Mouse (Mus musculus): Measurements from ENCODE around the gene Tsku. TPM values are rescaled to one million over a fixed set of nuclear protein-coding genes. Genes with fewer than 3 reads are reported as not detected.

Gene Tsku
- polyA plus RNA-seq, 1 experiment from 2014 or later: 1.3 TPM

- ATAC-seq (ENCODE audit: insufficient read depth): peak; percentile 41
- peak overlapping the region; percentile 8; the same call in 1 of the 2 replicates for H3K4me2 ChIP-seq
- H3K4me1 ChIP-seq (replicated peaks): peaks cover 39% of the 10 kb centered on the region
- H3K27ac ChIP-seq (replicated peaks): no peak overlapping the region
- no peaks in the 10 kb centered on the region for H3K9me3 ChIP-seq (replicated peaks)
- WGBS (ENCODE audit: insufficient replicate concordance): 28% methylated on average over 3 of the region's 3 CpGs
- no peaks in the 10 kb centered on the region for H3K36me3 ChIP-seq (replicated peaks)
- no peak overlapping the region for H3K9ac ChIP-seq
- H3K27me3 ChIP-seq: peaks cover 39% of the 10 kb centered on the region
- H3K4me3 ChIP-seq (replicated peaks): no peak overlapping the region
Observed at GRCm38 (mm10) chr7:98342249-98342648, 18.9 kb downstream of the Tsku start.

- Histone ChIP-seq H3K4me3 (replicated peaks) (peak overlapping the region; percentile 50), H3K27me3 (peaks cover 36% of the 10 kb centered on the region), H3K36me3 (replicated peaks) (no peaks in the 10 kb centered on the region), H3K9ac (peak overlapping the region; percentile 52), H3K4me1 (replicated peaks) (peaks cover 39% of the 10 kb centered on the region), H3K9me3 (replicated peaks) (no peaks in the 10 kb centered on the region), H3K4me2 (peak overlapping the region; percentile 75), H3K27ac (replicated peaks) (peak overlapping the region; percentile 1; the same call in 1 of the 2 replicates)
- WGBS (ENCODE audit: insufficient replicate concordance): 7% methylated on average over 13 of the region's 13 CpGs
- peak; percentile 62 for ATAC-seq (ENCODE audit: insufficient read depth)
Observed at GRCm38 (mm10) chr7:98341475-98341874, 19.7 kb downstream of the Tsku start.

- Histone ChIP-seq H3K4me3 (replicated peaks) (no peak overlapping the region), H3K4me1 (replicated peaks) (peaks cover 39% of the 10 kb centered on the region), H3K36me3 (replicated peaks) (no peaks in the 10 kb centered on the region), H3K9me3 (replicated peaks) (no peaks in the 10 kb centered on the region), H3K9ac (no peak overlapping the region), H3K27me3 (peaks cover 28% of the 10 kb centered on the region; the same call in 1 of the 2 replicates), H3K4me2 (no peak overlapping the region), H3K27ac (replicated peaks) (no peak overlapping the region)
- no peak for ATAC-seq (ENCODE audit: insufficient read depth)
- 35% methylated on average over 5 of the region's 5 CpGs for WGBS (ENCODE audit: insufficient replicate concordance)
Observed at GRCm38 (mm10) chr7:98340343-98340742, 20.8 kb downstream of the Tsku start.

- H3K36me3 ChIP-seq (replicated peaks): no peaks in the 10 kb centered on the region
- no peak overlapping the region for H3K4me2 ChIP-seq
- no peak for ATAC-seq (ENCODE audit: insufficient read depth)
- H3K4me3 ChIP-seq (replicated peaks): no peak overlapping the region
- peaks cover 51% of the 10 kb centered on the region for H3K4me1 ChIP-seq (replicated peaks)
- H3K27me3 ChIP-seq: no peaks in the 10 kb centered on the region
- H3K9me3 ChIP-seq (replicated peaks): no peaks in the 10 kb centered on the region
- WGBS (ENCODE audit: insufficient replicate concordance): 32% methylated on average over 3 of the region's 3 CpGs
- H3K27ac ChIP-seq (replicated peaks): no peak overlapping the region
- H3K9ac ChIP-seq: no peak overlapping the region
Observed at GRCm38 (mm10) chr7:98333987-98334386, 27.1 kb downstream of the Tsku start.

GRCm38 (mm10) chr7:98333507-98333906, 27.6 kb downstream of the Tsku start:
- Histone ChIP-seq H3K27ac (replicated peaks) (no peak overlapping the region), H3K9me3 (replicated peaks) (no peaks in the 10 kb centered on the region), H3K9ac (no peak overlapping the region), H3K4me3 (replicated peaks) (no peak overlapping the region), H3K36me3 (replicated peaks) (no peaks in the 10 kb centered on the region), H3K4me1 (replicated peaks) (peaks cover 56% of the 10 kb centered on the region), H3K4me2 (no peak overlapping the region), H3K27me3 (no peaks in the 10 kb centered on the region)
- 74% methylated on average over 5 of the region's 5 CpGs for WGBS (ENCODE audit: insufficient replicate concordance)
- ATAC-seq (ENCODE audit: insufficient read depth): no peak

- H3K9me3 ChIP-seq (replicated peaks): no peaks in the 10 kb centered on the region
- H3K36me3 ChIP-seq (replicated peaks): no peaks in the 10 kb centered on the region
- WGBS (ENCODE audit: insufficient replicate concordance): 72% methylated on average over 5 of the region's 5 CpGs
- ATAC-seq (ENCODE audit: insufficient read depth): no peak
- no peaks in the 10 kb centered on the region for H3K27me3 ChIP-seq
- 0 out of 2 replicates have a peak overlapping the region, but pooled peaks have one; percentile 4 for H3K27ac ChIP-seq (replicated peaks)
- no peak overlapping the region for H3K4me2 ChIP-seq
- no peak overlapping the region for H3K4me3 ChIP-seq (replicated peaks)
- peaks cover 62% of the 10 kb centered on the region for H3K4me1 ChIP-seq (replicated peaks)
- no peak overlapping the region for H3K9ac ChIP-seq
Observed at GRCm38 (mm10) chr7:98332678-98333397, 28.3 kb downstream of the Tsku start.

GRCm38 (mm10) chr7:98331932-98332331, 29.2 kb downstream of the Tsku start:
- no peak for ATAC-seq (ENCODE audit: insufficient read depth)
- H3K4me3 ChIP-seq (replicated peaks): no peak overlapping the region
- peaks cover 62% of the 10 kb centered on the region for H3K4me1 ChIP-seq (replicated peaks)
- no peaks in the 10 kb centered on the region for H3K9me3 ChIP-seq (replicated peaks)
- no peaks in the 10 kb centered on the region for H3K36me3 ChIP-seq (replicated peaks)
- 8% methylated on average over 3 of the region's 3 CpGs for WGBS (ENCODE audit: insufficient replicate concordance)
- peak overlapping the region; percentile 53; the same call in 1 of the 2 replicates for H3K27ac ChIP-seq (replicated peaks)
- no peak overlapping the region for H3K9ac ChIP-seq
- no peaks in the 10 kb centered on the region for H3K27me3 ChIP-seq
- no peak overlapping the region for H3K4me2 ChIP-seq

GRCm38 (mm10) chr7:98330375-98331002, 30.6 kb downstream of the Tsku start:
- 72% methylated on average over 2 of the region's 2 CpGs for WGBS (ENCODE audit: insufficient replicate concordance)
- peak overlapping the region; percentile 1; the same call in 1 of the 2 replicates for H3K9ac ChIP-seq

GRCm38 (mm10) chr7:98329651-98330374, 31.3 kb downstream of the Tsku start:
- 40% methylated on average over 7 of the region's 7 CpGs for WGBS (ENCODE audit: insufficient replicate concordance)
- H3K36me3 ChIP-seq (replicated peaks): no peaks in the 10 kb centered on the region
- no peak overlapping the region for H3K4me3 ChIP-seq (replicated peaks)
- ATAC-seq (ENCODE audit: insufficient read depth): peak; percentile 100
- no peaks in the 10 kb centered on the region for H3K27me3 ChIP-seq
- H3K4me2 ChIP-seq: peak overlapping the region; percentile 51
- H3K4me1 ChIP-seq (replicated peaks): peaks cover 59% of the 10 kb centered on the region
- H3K9me3 ChIP-seq (replicated peaks): no peaks in the 10 kb centered on the region
- peak overlapping the region; percentile 85 for H3K27ac ChIP-seq (replicated peaks)
- H3K9ac ChIP-seq: peak overlapping the region; percentile 1; the same call in 1 of the 2 replicates

More at GRCm38 (mm10) chr7:98330375-98331002, 30.6 kb downstream of the Tsku start:
- peak; percentile 72 for ATAC-seq (ENCODE audit: insufficient read depth)
- peak overlapping the region; percentile 51 for H3K4me2 ChIP-seq
- no peaks in the 10 kb centered on the region for H3K9me3 ChIP-seq (replicated peaks)
- H3K27ac ChIP-seq (replicated peaks): peak overlapping the region; percentile 85
- no peaks in the 10 kb centered on the region for H3K36me3 ChIP-seq (replicated peaks)
- H3K27me3 ChIP-seq: no peaks in the 10 kb centered on the region
- no peak overlapping the region for H3K4me3 ChIP-seq (replicated peaks)
- H3K4me1 ChIP-seq (replicated peaks): peaks cover 62% of the 10 kb centered on the region

- ATAC-seq (ENCODE audit: insufficient read depth): no peak
- 37% methylated on average over 2 of the region's 2 CpGs for WGBS (ENCODE audit: insufficient replicate concordance)
- Histone ChIP-seq H3K36me3 (replicated peaks) (no peaks in the 10 kb centered on the region), H3K4me3 (replicated peaks) (no peak overlapping the region), H3K4me1 (replicated peaks) (peaks cover 63% of the 10 kb centered on the region), H3K4me2 (no peak overlapping the region), H3K27ac (replicated peaks) (peak overlapping the region; percentile 39; the same call in 1 of the 2 replicates), H3K27me3 (no peaks in the 10 kb centered on the region), H3K9me3 (replicated peaks) (no peaks in the 10 kb centered on the region), H3K9ac (no peak overlapping the region)
Observed at GRCm38 (mm10) chr7:98328311-98328710, 32.8 kb downstream of the Tsku start.

- no peak overlapping the region for H3K4me2 ChIP-seq
- 79% methylated on average over 7 of the region's 7 CpGs for WGBS (ENCODE audit: insufficient replicate concordance)
- ATAC-seq (ENCODE audit: insufficient read depth): no peak
- no peaks in the 10 kb centered on the region for H3K27me3 ChIP-seq
- H3K36me3 ChIP-seq (replicated peaks): no peaks in the 10 kb centered on the region
- no peak overlapping the region for H3K4me3 ChIP-seq (replicated peaks)
- no peaks in the 10 kb centered on the region for H3K9me3 ChIP-seq (replicated peaks)
- no peak overlapping the region for H3K27ac ChIP-seq (replicated peaks)
- H3K4me1 ChIP-seq (replicated peaks): peaks cover 57% of the 10 kb centered on the region
- H3K9ac ChIP-seq: no peak overlapping the region
Observed at GRCm38 (mm10) chr7:98326051-98326450, 35.1 kb downstream of the Tsku start.

Data from liver, embryonic 15.5 days (tissue).